Mouse (Mus musculus): Measurements from ENCODE around the gene Zfp536. TPM values are rescaled to one million over a fixed set of nuclear protein-coding genes. Genes with fewer than 3 reads are reported as not detected.
"Not testable (repeated sequence)": the region's sequence is repeated elsewhere in the genome, so short reads cannot be mapped to it uniquely, and the experiment has no call there.

Gene Zfp536
- polyA plus RNA-seq, 1 experiment from 2014 or later: 11.4 TPM

DNA sequence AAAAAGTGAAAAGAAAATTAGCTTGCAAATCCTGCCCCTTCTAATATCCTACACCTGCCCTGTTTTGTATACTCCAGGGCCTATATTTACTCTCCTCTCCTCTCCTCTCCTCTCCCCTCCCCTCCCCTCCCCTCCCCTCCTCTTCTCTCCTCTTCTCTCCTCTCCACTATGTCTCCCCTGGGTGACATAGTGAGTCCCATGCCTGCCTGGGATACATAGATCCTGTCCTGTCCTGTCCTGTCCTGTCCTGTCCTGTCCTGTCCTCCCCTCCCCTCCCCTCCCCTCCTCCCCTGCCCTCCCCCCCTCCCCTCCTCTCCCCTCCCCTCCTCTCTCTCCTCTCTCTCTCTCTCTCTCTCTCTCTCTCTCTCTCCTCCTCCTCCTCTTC is 169.9 kb downstream of the Zfp536 start:
- ATAC-seq (ENCODE audit: low read depth); H3K27me3 ChIP-seq (ENCODE audit: control insufficient read depth, insufficient read depth, low read depth, low read length); H3K9me3 ChIP-seq (ENCODE audit: control insufficient read depth, low read length); H3K4me1 ChIP-seq (replicated peaks; ENCODE audit: control insufficient read depth, insufficient read depth, low read length); H3K36me3 ChIP-seq (ENCODE audit: control insufficient read depth, insufficient read depth, low read length); H3K9ac ChIP-seq (ENCODE audit: low read length); H3K27ac ChIP-seq (ENCODE audit: low read length); H3K4me2 ChIP-seq (ENCODE audit: low read depth, low read length); H3K4me3 ChIP-seq (ENCODE audit: low read length): not testable (repeated sequence)

DNA sequence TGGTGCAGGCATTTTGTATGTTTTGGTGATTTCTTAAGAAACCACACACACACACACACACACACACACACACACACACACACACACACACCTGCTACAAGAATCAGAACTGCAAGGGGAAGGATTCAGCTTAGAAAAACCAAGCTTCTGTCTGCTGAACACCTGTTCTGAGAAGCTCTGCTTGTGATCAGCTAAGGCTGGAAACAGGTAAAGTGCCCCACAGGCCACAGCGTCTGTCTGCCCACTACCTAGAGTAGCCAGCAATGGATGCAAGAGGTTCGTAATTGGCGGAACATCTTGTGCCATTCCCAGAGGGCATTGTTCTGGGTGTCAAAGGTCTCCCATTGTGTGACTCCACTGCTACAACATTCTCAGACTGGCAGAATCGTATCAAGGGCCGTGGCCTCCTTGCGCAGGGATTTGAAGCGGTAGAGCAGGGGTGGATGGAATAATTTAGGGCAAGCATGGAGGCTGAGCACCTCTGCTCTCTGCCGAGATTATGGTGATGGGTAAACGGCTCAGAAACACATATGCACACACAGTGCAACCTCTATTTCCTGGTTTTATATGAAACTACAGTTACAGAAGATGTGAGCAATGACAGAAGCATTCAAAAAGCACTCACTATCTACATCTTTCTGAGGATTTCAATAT is 170.4 kb downstream of the Zfp536 start:
- Histone ChIP-seq H3K4me1 (replicated peaks; ENCODE audit: control insufficient read depth, insufficient read depth, low read length) (no peaks in the 10 kb centered on the region), H3K36me3 (ENCODE audit: control insufficient read depth, insufficient read depth, low read length) (no peaks in the 10 kb centered on the region), H3K9ac (ENCODE audit: low read length) (no peak overlapping the region), H3K27me3 (ENCODE audit: control insufficient read depth, insufficient read depth, low read depth, low read length) (no peaks in the 10 kb centered on the region), H3K9me3 (ENCODE audit: control insufficient read depth, low read length) (no peaks in the 10 kb centered on the region), H3K4me2 (ENCODE audit: low read depth, low read length) (no peak overlapping the region), H3K27ac (ENCODE audit: low read length) (no peak overlapping the region), H3K4me3 (ENCODE audit: low read length) (no peak overlapping the region)
- 60% methylated on average over 9 of the region's 9 CpGs for WGBS
- ATAC-seq (ENCODE audit: low read depth): no peak

DNA sequence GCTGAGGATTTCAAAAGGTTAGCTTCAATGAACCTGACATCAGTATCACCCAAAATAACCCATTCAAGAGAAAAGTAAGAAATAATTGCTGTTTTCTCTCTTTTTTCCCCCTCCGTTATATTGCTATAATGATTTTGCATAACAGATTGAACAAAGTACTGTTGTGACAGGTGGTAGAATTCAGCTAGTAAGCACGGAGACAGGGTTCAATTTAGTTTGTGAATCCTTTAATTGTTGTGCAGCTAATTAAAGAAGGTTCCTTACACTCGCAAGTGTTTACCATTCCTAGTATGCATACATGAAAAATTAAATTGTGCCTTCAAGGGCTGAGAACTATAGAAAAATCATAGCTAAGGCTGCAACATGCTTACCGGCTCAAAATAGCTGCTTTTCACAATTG is 173.1 kb downstream of the Zfp536 start:
- no peaks in the 10 kb centered on the region for H3K9me3 ChIP-seq (ENCODE audit: control insufficient read depth, low read length)
- H3K27ac ChIP-seq (ENCODE audit: low read length): no peak overlapping the region
- no peak overlapping the region for H3K4me2 ChIP-seq (ENCODE audit: low read depth, low read length)
- H3K9ac ChIP-seq (ENCODE audit: low read length): no peak overlapping the region
- ATAC-seq (ENCODE audit: low read depth): no peak
- no peaks in the 10 kb centered on the region for H3K36me3 ChIP-seq (ENCODE audit: control insufficient read depth, insufficient read depth, low read length)
- H3K4me1 ChIP-seq (replicated peaks; ENCODE audit: control insufficient read depth, insufficient read depth, low read length): no peaks in the 10 kb centered on the region
- no peak overlapping the region for H3K4me3 ChIP-seq (ENCODE audit: low read length)
- no peaks in the 10 kb centered on the region for H3K27me3 ChIP-seq (ENCODE audit: control insufficient read depth, insufficient read depth, low read depth, low read length)
- 81% methylated on average over 4 of the region's 4 CpGs for WGBS

DNA sequence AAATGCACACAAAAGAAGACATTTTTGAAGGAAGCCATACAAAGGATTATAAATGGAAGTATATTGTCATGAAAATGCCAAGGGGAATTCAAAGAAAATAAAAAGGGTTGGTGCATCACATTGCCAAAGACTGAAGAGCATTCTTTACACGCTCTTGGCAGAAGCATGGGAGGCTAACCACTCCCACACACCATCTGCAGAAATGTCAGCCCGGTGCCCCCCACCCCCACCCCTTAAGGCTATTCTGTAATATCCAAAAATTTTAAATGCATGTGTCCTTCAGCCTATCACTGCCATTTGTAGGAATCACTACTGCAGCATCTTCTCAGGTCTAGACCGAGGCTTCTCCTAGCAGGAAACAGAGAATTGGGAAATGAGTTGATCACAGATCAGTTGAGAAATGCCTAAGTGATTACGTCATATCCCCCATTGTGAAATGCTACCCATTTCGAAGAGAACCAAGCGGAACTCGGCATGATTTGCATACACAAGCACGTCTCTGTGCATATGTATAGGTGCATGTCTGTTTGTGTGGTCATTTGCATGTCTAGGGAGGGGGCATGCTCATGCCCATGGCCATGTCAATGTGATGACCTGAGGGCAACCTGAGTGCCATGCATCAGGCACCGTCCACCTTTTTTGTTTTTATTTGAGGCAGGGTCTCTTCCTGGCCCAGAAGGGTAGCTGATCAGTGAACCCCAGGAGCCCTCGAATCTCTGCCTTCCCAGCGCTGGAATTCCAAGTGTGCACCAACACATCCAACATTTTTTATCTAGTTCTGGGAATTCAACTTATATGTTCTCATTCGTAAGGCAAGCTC is 179.0 kb downstream of the Zfp536 start:
- Histone ChIP-seq H3K27ac (ENCODE audit: low read length) (no peak overlapping the region), H3K4me2 (ENCODE audit: low read depth, low read length) (no peak overlapping the region), H3K27me3 (ENCODE audit: control insufficient read depth, insufficient read depth, low read depth, low read length) (no peaks in the 10 kb centered on the region), H3K4me1 (replicated peaks; ENCODE audit: control insufficient read depth, insufficient read depth, low read length) (no peaks in the 10 kb centered on the region), H3K36me3 (ENCODE audit: control insufficient read depth, insufficient read depth, low read length) (no peaks in the 10 kb centered on the region), H3K4me3 (ENCODE audit: low read length) (no peak overlapping the region), H3K9ac (ENCODE audit: low read length) (no peak overlapping the region), H3K9me3 (ENCODE audit: control insufficient read depth, low read length) (no peaks in the 10 kb centered on the region)
- 71% methylated on average over 12 of the region's 12 CpGs for WGBS
- no peak for ATAC-seq (ENCODE audit: low read depth)

DNA sequence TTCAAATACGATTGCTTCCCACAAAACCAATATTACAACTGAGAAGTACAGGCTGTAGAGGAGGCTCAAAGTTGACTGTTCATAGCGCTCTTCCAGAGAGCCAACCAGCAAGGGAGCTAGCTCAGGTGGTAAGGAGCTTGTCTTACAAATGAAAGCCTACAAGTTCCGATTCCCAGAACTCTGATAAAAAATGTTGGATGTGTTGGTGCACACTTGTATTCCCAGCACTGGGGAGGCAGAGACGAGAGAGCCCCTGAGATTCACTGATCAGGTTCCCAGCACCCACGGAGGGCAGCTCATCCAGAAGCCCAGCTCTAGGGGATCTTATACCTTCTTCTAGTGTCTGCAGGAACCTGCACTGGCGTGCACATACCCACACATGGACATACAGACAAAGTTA is 179.9 kb downstream of the Zfp536 start:
- H3K9me3 ChIP-seq (ENCODE audit: control insufficient read depth, low read length): no peaks in the 10 kb centered on the region
- no peak for ATAC-seq (ENCODE audit: low read depth)
- WGBS: 86% methylated on average over 6 of the region's 6 CpGs

DNA sequence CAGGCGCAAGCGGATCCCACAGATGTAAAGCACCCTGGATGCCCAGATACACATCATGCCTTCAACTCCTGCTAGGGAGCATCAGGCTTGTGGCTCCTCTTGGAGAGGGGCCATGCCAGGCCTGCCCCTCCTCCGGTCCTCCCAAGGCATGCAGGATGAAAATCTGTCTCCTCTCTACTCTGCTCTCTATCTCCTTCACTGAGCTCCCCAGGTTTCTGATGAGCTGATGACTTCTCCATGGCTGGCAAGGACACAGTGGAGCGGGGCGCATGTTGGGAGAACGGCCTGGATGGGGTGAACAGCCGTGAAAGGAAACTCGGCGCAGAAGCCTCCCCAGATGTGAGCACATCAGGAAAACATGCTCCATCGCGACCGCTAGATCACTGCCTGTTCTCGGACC is 186.7 kb downstream of the Zfp536 start:
- no peaks in the 10 kb centered on the region for H3K9me3 ChIP-seq (ENCODE audit: control insufficient read depth, low read length)
- no peak overlapping the region for H3K4me3 ChIP-seq (ENCODE audit: low read length)
- no peaks in the 10 kb centered on the region for H3K4me1 ChIP-seq (replicated peaks; ENCODE audit: control insufficient read depth, insufficient read depth, low read length)
- H3K9ac ChIP-seq (ENCODE audit: low read length): no peak overlapping the region
- no peak overlapping the region for H3K27ac ChIP-seq (ENCODE audit: low read length)
- no peaks in the 10 kb centered on the region for H3K27me3 ChIP-seq (ENCODE audit: control insufficient read depth, insufficient read depth, low read depth, low read length)
- no peak for ATAC-seq (ENCODE audit: low read depth)
- WGBS: 83% methylated on average over 13 of the region's 13 CpGs
- H3K4me2 ChIP-seq (ENCODE audit: low read depth, low read length): no peak overlapping the region
- no peaks in the 10 kb centered on the region for H3K36me3 ChIP-seq (ENCODE audit: control insufficient read depth, insufficient read depth, low read length)

More for the DNA sequence above, 179.9 kb downstream of the Zfp536 start:
- no peak overlapping the region for H3K27ac ChIP-seq (ENCODE audit: low read length)
- no peak overlapping the region for H3K4me2 ChIP-seq (ENCODE audit: low read depth, low read length)
- no peak overlapping the region for H3K9ac ChIP-seq (ENCODE audit: low read length)
- no peaks in the 10 kb centered on the region for H3K36me3 ChIP-seq (ENCODE audit: control insufficient read depth, insufficient read depth, low read length)
- no peaks in the 10 kb centered on the region for H3K4me1 ChIP-seq (replicated peaks; ENCODE audit: control insufficient read depth, insufficient read depth, low read length)
- H3K27me3 ChIP-seq (ENCODE audit: control insufficient read depth, insufficient read depth, low read depth, low read length): no peaks in the 10 kb centered on the region
- H3K4me3 ChIP-seq (ENCODE audit: low read length): no peak overlapping the region

DNA sequence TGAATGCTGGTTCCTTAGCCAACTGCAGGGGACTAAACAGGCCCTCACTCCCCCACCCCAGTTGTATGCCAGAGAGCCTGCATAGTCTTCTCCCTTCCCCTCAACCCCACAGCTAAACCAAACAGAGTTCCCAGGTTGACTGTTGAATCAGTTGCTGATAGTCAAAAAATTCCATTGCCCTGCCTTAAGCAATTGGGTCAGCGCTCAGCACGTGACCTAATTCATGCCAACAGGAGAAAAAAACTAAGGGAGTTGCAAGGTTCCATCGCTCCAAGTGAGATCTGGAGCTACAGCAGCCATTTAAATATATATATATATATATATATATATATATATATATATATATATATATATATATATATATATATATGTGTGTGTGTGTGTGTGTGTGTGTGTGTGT is 192.2 kb downstream of the Zfp536 start:
- H3K9ac ChIP-seq (ENCODE audit: low read length): no peak overlapping the region
- no peaks in the 10 kb centered on the region for H3K36me3 ChIP-seq (ENCODE audit: control insufficient read depth, insufficient read depth, low read length)
- H3K27ac ChIP-seq (ENCODE audit: low read length): no peak overlapping the region
- H3K4me1 ChIP-seq (replicated peaks; ENCODE audit: control insufficient read depth, insufficient read depth, low read length): peaks cover 5% of the 10 kb centered on the region; the same call in 1 of the 2 replicates
- no peaks in the 10 kb centered on the region for H3K9me3 ChIP-seq (ENCODE audit: control insufficient read depth, low read length)
- no peak overlapping the region for H3K4me2 ChIP-seq (ENCODE audit: low read depth, low read length)
- H3K27me3 ChIP-seq (ENCODE audit: control insufficient read depth, insufficient read depth, low read depth, low read length): no peaks in the 10 kb centered on the region
- ATAC-seq (ENCODE audit: low read depth): no peak
- no peak overlapping the region for H3K4me3 ChIP-seq (ENCODE audit: low read length)
- 74% methylated on average over 3 of the region's 3 CpGs for WGBS

DNA sequence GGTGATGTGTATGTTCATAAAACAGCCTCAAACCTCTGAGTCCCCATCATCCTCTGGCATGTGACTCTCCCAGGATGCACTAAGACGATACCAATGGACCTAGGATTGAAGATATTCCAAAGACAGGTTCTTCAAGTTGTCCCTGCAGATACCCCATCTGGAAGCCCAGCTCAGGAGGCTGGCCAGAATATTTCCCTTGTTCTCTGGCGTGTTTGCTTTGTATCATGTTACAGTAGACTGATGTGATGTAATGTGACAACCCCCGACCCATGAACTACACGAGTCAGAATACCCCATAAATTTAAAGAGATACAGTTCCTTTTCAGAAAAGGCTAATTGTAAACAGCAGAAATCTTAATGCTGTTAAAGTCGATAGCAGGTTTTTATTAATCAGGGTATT is 192.9 kb downstream of the Zfp536 start:
- Histone ChIP-seq H3K9ac (ENCODE audit: low read length) (no peak overlapping the region), H3K4me3 (ENCODE audit: low read length) (no peak overlapping the region), H3K4me1 (replicated peaks; ENCODE audit: control insufficient read depth, insufficient read depth, low read length) (peaks cover 5% of the 10 kb centered on the region; the same call in 1 of the 2 replicates), H3K9me3 (ENCODE audit: control insufficient read depth, low read length) (no peaks in the 10 kb centered on the region), H3K27ac (ENCODE audit: low read length) (no peak overlapping the region), H3K4me2 (ENCODE audit: low read depth, low read length) (no peak overlapping the region), H3K27me3 (ENCODE audit: control insufficient read depth, insufficient read depth, low read depth, low read length) (no peaks in the 10 kb centered on the region), H3K36me3 (ENCODE audit: control insufficient read depth, insufficient read depth, low read length) (no peaks in the 10 kb centered on the region)
- ATAC-seq (ENCODE audit: low read depth): no peak
- 22% methylated on average over 5 of the region's 5 CpGs for WGBS

DNA sequence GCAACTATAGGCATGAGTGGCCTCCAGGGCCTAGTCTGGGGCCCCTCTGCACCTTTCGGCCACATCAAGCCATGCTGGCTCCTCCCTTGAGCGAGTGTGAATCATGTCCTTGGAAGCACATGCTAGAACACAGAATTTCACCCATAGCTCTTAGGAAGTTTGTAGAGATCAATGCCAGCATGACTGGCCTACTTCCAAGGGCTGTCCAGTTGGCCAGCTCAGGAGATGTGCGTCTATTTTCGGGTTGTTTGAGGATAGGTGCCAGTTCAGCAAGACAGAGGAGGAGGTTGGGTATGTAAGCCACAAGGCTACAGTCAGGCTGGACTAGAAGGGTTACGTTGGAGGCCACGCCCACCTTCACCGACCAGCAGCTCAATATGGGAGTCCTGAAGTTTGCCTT is 201.4 kb downstream of the Zfp536 start:
- WGBS: 77% methylated on average over 7 of the region's 7 CpGs
- Histone ChIP-seq H3K36me3 (ENCODE audit: control insufficient read depth, insufficient read depth, low read length) (no peaks in the 10 kb centered on the region), H3K9ac (ENCODE audit: low read length) (no peak overlapping the region), H3K4me2 (ENCODE audit: low read depth, low read length) (no peak overlapping the region), H3K9me3 (ENCODE audit: control insufficient read depth, low read length) (no peaks in the 10 kb centered on the region), H3K4me1 (replicated peaks; ENCODE audit: control insufficient read depth, insufficient read depth, low read length) (no peaks in the 10 kb centered on the region), H3K27me3 (ENCODE audit: control insufficient read depth, insufficient read depth, low read depth, low read length) (no peaks in the 10 kb centered on the region), H3K4me3 (ENCODE audit: low read length) (no peak overlapping the region), H3K27ac (ENCODE audit: low read length) (no peak overlapping the region)
- no peak for ATAC-seq (ENCODE audit: low read depth)

All from lung, embryonic 16.5 days (tissue).